Mouse (Mus musculus) hindbrain, postnatal 0 days (tissue): ENCODE results near the gene Kif1a. TPM values are rescaled to one million over a fixed set of nuclear protein-coding genes. Genes with fewer than 3 reads are reported as not detected.

Experiments used
- ATAC-seq: fragments of 200-750 bp; cut with Nextera tagmentation; 2 replicates; pipeline ENCODE4 v1.8.0; 2017; ENCODE audit warnings: mild to moderate bottlenecking, moderate TSS enrichment, moderate library complexity
- DNase-seq: peaks from one replicate; pipeline ENCODE4 v3.0.0-alpha.2; 2015; ENCODE audit warnings: low spot score
- H3K27ac ChIP-seq: fragments of 300-500 bp; sonication (generic); 2 replicates; pipeline ENCODE4 v1.5.1; 2014; ENCODE audit warnings: mild to moderate bottlenecking
- H3K27me3 ChIP-seq: fragments of 300-500 bp; sonication (generic); 2 replicates; pipeline ENCODE4 v1.6.1; 2014; ENCODE audit warnings: low read length, mixed read lengths; ENCODE audit not compliant: insufficient read depth
- H3K36me3 ChIP-seq: fragments of 300-500 bp; sonication (generic); 2 replicates; pipeline ENCODE4 v1.6.1; 2014; ENCODE audit warnings: low read length, mixed read lengths; ENCODE audit not compliant: insufficient read depth
- H3K4me1 ChIP-seq: fragments of 300-500 bp; sonication (generic); 2 replicates; pipeline ENCODE4 v1.6.1; 2014; ENCODE audit warnings: antibody characterized with exemption, low read length, mixed read lengths; ENCODE audit not compliant: insufficient read depth
- H3K4me2 ChIP-seq: fragments of 300-500 bp; sonication (generic); 2 replicates; pipeline ENCODE4 v1.6.1; 2014; ENCODE audit warnings: low read depth, mild to moderate bottlenecking, low read length, moderate library complexity, mixed read lengths
- H3K4me3 ChIP-seq: fragments of 300-500 bp; sonication (generic); 2 replicates; pipeline ENCODE4 v1.5.1; 2014; ENCODE audit warnings: low read length
- H3K9ac ChIP-seq: fragments of 300-500 bp; sonication (generic); replicated peaks from 2 replicates; pipeline ENCODE4 v1.6.1; 2014; ENCODE audit warnings: mild to moderate bottlenecking, low read length, moderate library complexity, mixed read lengths
- H3K9me3 ChIP-seq: fragments of 300-500 bp; sonication (generic); 2 replicates; pipeline ENCODE4 v1.6.1; 2016; ENCODE audit warnings: low read length, mixed read lengths
- CTCF ChIP-seq: IDR thresholded peaks from 2 replicates; pipeline ENCODE4 v1.5.1; 2016; ENCODE audit warnings: antibody characterized with exemption, control low read depth, low read depth
- WGBS: fragments of 180-500 bp; shearing (Covaris S2); extraction: QIAGEN DNeasy Blood & Tissue Kit; methylation state at CpG from one replicate; pipeline ENCODE4 v1.1.7; 2014; 5-methylcytosine and 5-hydroxymethylcytosine counted together
- polyA plus RNA-seq: library from polyadenylated mRNA; unstranded; fragments of >200 nt; fragmentation: Nextera tagmentation; extraction: Ambion mirVana; gene quantifications from 2 replicates; pipeline ENCODE4 v1.2.1, GENCODE M21; 2015
- total RNA-seq: library from RNA; depleted of rRNA; stranded (reverse); fragments of >200 nt; gene quantifications from 2 replicates; pipeline ENCODE4 v1.2.3, GENCODE M21; 2014

The Kif1a gene
- total and polyA plus RNA-seq, 2 experiments from 2014 or later, result 675 to 696 TPM

- H3K9me3 ChIP-seq, result no peaks in the 10 kb centered on the region
- H3K4me1 ChIP-seq, result peaks cover 10% of the 10 kb centered on the region; the same call in 1 of the 2 replicates
- no peak for DNase-seq
- H3K27ac ChIP-seq, result peak overlapping the region; percentile 96
- peaks cover 4% of the 10 kb centered on the region; the same call in 1 of the 2 replicates for H3K36me3 ChIP-seq
- peak; percentile 25 for ATAC-seq
- peak overlapping the region; percentile 94 for H3K4me2 ChIP-seq
- peak overlapping the region; percentile 74 for H3K4me3 ChIP-seq
- H3K27me3 ChIP-seq, result no peaks in the 10 kb centered on the region
- TF ChIP-seq CTCF, result no peak
- H3K9ac ChIP-seq, result peak overlapping the region; percentile 92
- 4% methylated on average over 18 of the region's 18 CpGs for WGBS
These were observed 1.5 kb downstream of the Kif1a start for GRCm38 (mm10) chr1:93100243-93100575.

DNA sequence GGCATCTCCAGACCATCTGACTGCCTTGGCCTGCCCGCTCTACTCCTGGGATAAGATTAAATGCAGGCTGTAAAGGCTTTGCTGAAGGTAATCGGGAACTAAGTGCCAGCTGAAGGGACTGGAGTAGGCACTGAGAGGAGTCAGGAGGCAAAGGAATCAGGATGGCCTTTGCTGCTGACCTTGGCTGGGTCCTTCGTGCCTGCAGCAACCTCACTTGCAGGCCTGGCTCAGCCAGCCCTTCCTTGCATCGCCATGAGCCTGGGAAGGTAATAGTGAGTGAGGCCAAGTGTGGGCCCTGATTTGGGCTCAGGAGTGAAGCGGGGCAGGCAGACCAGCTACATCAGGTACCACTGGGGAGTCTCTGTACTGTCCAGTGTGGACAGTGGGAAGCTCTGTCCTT, 2.8 kb downstream of the Kif1a start:
- TF ChIP-seq CTCF, result no peak
- WGBS, result 78% methylated on average over 5 of the region's 5 CpGs
- H3K9me3 ChIP-seq, result no peaks in the 10 kb centered on the region
- no peak for ATAC-seq
- no peak overlapping the region for H3K27ac ChIP-seq
- peaks cover 4% of the 10 kb centered on the region; the same call in 1 of the 2 replicates for H3K36me3 ChIP-seq
- peak overlapping the region; percentile 94 for H3K4me2 ChIP-seq
- peak overlapping the region; percentile 92 for H3K9ac ChIP-seq
- no peaks in the 10 kb centered on the region for H3K27me3 ChIP-seq
- H3K4me1 ChIP-seq, result peaks cover 10% of the 10 kb centered on the region; the same call in 1 of the 2 replicates
- no peak for DNase-seq
- peak overlapping the region; percentile 74 for H3K4me3 ChIP-seq

DNA sequence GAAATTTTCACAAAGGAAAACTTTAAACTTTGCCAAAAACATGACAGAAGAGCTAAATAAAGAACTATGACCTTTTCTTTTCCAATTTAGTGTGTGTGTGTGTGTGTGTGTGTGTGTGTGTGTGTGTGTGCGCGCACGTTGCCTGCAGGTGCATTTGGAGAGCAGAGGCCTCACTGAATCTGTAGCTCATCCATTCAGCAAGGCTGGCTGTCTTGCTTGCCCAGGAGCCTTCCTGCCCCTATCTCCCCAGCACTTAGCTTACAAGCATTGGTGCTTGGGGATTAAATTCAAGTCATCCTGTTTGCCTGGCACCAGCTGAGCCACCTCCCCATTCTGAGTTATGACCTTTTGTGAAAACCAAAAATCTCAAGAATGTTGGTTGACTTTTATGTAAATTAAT, 9.2 kb downstream of the Kif1a start:
- no peak overlapping the region for H3K4me2 ChIP-seq
- H3K27me3 ChIP-seq, result no peaks in the 10 kb centered on the region
- no peak overlapping the region for H3K4me3 ChIP-seq
- DNase-seq (no peak), ATAC-seq (no peak)
- peaks cover 10% of the 10 kb centered on the region; the same call in 1 of the 2 replicates for H3K36me3 ChIP-seq
- H3K4me1 ChIP-seq, result peaks cover 3% of the 10 kb centered on the region; the same call in 1 of the 2 replicates
- no peak overlapping the region for H3K27ac ChIP-seq
- WGBS, result 77% methylated on average over 3 of the region's 3 CpGs
- no peak for TF ChIP-seq CTCF
- no peaks in the 10 kb centered on the region for H3K9me3 ChIP-seq
- H3K9ac ChIP-seq, result no peak overlapping the region

- Histone ChIP-seq H3K9me3 (no peaks in the 10 kb centered on the region), H3K9ac (0 out of 2 replicates have a peak overlapping the region, but pooled peaks have one; percentile 24), H3K4me3 (no peak overlapping the region), H3K27me3 (no peaks in the 10 kb centered on the region), H3K4me2 (0 out of 2 replicates have a peak overlapping the region, but pooled peaks have one; percentile 21), H3K4me1 (peaks cover 11% of the 10 kb centered on the region), H3K36me3 (peaks cover 26% of the 10 kb centered on the region; the same call in 1 of the 2 replicates), H3K27ac (peak overlapping the region; percentile 76)
- WGBS, result 21% methylated on average over 6 of the region's 6 CpGs
- peak; percentile 82 for DNase-seq
- no peak for TF ChIP-seq CTCF
- peak; percentile 67 for ATAC-seq
These were observed 16.6 kb downstream of the Kif1a start for GRCm38 (mm10) chr1:93085136-93085535.

DNA sequence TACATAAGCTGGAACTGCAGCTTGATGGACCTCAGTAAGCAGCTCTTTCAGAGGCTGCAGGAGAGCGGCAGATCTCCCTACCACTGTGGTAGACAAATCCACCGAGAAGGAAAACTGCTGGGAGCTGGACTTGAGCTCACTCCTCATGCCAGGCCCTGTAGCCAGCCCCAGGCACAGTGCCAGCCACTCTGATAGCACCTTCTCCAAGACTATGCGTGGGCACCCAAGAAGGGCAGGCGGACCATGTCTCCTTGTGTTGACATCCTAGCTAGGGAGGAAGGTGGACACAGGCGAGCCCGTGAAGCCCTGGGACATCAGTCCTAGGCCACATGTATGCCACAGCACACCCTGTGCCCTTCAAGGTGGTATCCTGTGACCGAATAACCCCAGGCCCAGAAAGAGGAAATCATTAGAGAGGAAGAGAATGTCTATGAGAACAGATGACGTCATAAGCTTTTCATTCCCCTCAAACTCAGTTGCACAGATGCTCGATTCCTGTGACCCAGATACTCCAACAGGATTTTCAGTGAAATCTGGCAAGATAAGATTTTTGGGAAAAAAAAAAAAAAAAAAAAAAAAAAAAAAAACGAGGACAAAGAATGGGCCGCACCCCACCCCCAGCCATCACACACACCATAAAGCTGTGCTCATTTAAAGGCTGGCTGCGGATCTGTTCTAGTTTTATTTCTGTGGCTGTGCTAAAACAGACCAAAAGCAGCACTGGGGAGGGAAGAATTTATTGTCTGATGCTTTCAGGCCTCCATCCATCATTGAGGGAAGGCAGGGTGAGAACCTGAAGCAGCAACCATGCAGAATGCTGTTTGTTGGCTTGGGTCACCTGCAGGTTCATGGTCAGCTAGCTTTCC, 18.1 kb downstream of the Kif1a start:
- peak overlapping the region; percentile 76; the same call in 1 of the 2 replicates for H3K27ac ChIP-seq
- peak; percentile 42 for DNase-seq
- no peak for TF ChIP-seq CTCF
- no peak overlapping the region for H3K4me2 ChIP-seq
- peaks cover 30% of the 10 kb centered on the region; the same call in 1 of the 2 replicates for H3K36me3 ChIP-seq
- 67% methylated on average over 11 of the region's 12 CpGs for WGBS
- no peak overlapping the region for H3K4me3 ChIP-seq
- no peak overlapping the region for H3K9ac ChIP-seq
- no peaks in the 10 kb centered on the region for H3K27me3 ChIP-seq
- H3K4me1 ChIP-seq, result peaks cover 17% of the 10 kb centered on the region
- peak; percentile 15; the same call in 1 of the 2 replicates for ATAC-seq
- no peaks in the 10 kb centered on the region for H3K9me3 ChIP-seq

DNA sequence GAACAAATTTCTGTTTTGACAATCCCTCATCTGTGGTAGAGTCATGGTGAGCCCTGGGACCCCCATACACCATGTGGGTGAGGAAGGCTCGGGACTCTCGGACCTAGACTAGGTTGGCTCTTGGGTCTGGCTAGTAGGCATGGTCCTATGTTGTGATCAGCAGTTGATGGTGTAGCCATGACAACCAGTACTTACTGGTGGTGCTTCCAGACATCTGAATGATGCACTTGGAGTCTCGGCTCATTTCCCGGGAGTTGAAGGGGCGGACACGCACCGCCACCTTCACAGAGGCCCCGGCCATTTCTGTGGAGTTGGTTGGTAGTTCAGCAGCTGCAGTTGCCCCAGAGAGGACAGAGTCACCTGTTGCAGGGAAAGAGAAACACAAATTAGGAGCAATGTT, 19.6 kb downstream of the Kif1a start:
- peaks cover 17% of the 10 kb centered on the region for H3K4me1 ChIP-seq
- no peak for TF ChIP-seq CTCF
- DNase-seq, result no peak
- H3K9ac ChIP-seq, result no peak overlapping the region
- H3K36me3 ChIP-seq, result peaks cover 37% of the 10 kb centered on the region
- ATAC-seq, result no peak
- H3K27me3 ChIP-seq, result no peaks in the 10 kb centered on the region
- H3K4me3 ChIP-seq, result no peak overlapping the region
- no peaks in the 10 kb centered on the region for H3K9me3 ChIP-seq
- no peak overlapping the region for H3K4me2 ChIP-seq
- H3K27ac ChIP-seq, result no peak overlapping the region
- 44% methylated on average over 8 of the region's 8 CpGs for whole genome bisulfite sequencing
